Mouse (Mus musculus) pancreas, adult 10 weeks (tissue): ENCODE results near the gene 1110032A03Rik. TPM values are rescaled to one million over a fixed set of nuclear protein-coding genes. Genes with fewer than 3 reads are reported as not detected.

Experiments
- polyA plus RNA-seq: library from polyadenylated mRNA; stranded (reverse); fragments of 350-450 nt; fragmentation: Illumina TruSeq; extraction: RNeasy Lipid Tissue Mini Kit (QIAGEN cat#74804); gene quantifications from one replicate; pipeline ENCODE4 v1.2.3, GENCODE M21; 2015; ENCODE audit warnings: low read depth, low replicate concordance; ENCODE audit not compliant: insufficient read depth

Gene 1110032A03Rik
- polyA plus RNA-seq: 11.6 TPM

GRCm38 (mm10) chr9:50774991-50775612 lies at the start of gene 1110032A03Rik, which contains the start of gene Alg9:
TSS of gene 1110032A03Rik (minus strand) at chr9:50775520.
TSS of gene Alg9 (plus strand) at chr9:50775019.

GRCm38 (mm10) chr9:50768107-50769002 lies 7.0 kb downstream of the 1110032A03Rik start, which contains the start of gene Fdxacb1:
TSS of gene Fdxacb1 (plus strand) at chr9:50768236.

GRCm38 (mm10) chr9:50752054-50752602 lies 23.2 kb downstream of the 1110032A03Rik start, which contains the start of gene Hspb2:
TSS of gene Hspb2 (minus strand) at chr9:50752354.

GRCm38 (mm10) chr9:50751323-50751722 lies 24.0 kb downstream of the 1110032A03Rik start, which contains the start of gene Cryab:
TSS of gene Cryab (plus strand) at chr9:50751325.

GRCm38 (mm10) chr9:50746214-50746677 lies 29.1 kb downstream of the 1110032A03Rik start, which contains the start of gene 2310030G06Rik:
TSS of gene 2310030G06Rik (minus strand) at chr9:50746536.

GRCm38 (mm10) chr9:50738914-50739870 lies 36.1 kb downstream of the 1110032A03Rik start, which contains the start of gene Dixdc1:
TSS of gene Dixdc1 (minus strand) at chr9:50739517.

Other genes with a start within 250 kb of the 1110032A03Rik start
- gene Pts, start 246.8 kb downstream of the 1110032A03Rik start, polyA plus RNA-seq: 13.8 TPM
- 4.1 TPM for gene Il18, start 220.7 kb downstream of the 1110032A03Rik start, polyA plus RNA-seq
- 0.39 TPM for gene Bco2, start 220.3 kb downstream of the 1110032A03Rik start, polyA plus RNA-seq
- gene Tex12, start 214.2 kb downstream of the 1110032A03Rik start, polyA plus RNA-seq: not detected
- 33.8 TPM for gene Sdhd, start 171.7 kb downstream of the 1110032A03Rik start, polyA plus RNA-seq
- gene Timm8b, start 171.6 kb downstream of the 1110032A03Rik start, polyA plus RNA-seq: 34.4 TPM
- 0.74 TPM for gene Pih1d2, start 158.2 kb downstream of the 1110032A03Rik start, polyA plus RNA-seq
- 5.2 TPM for gene Nkapd1, start 158.1 kb downstream of the 1110032A03Rik start, polyA plus RNA-seq
- 5.9 TPM for gene Dlat, start 115.7 kb downstream of the 1110032A03Rik start, polyA plus RNA-seq
- 4.0 TPM for gene Dixdc1, start 36.0 kb downstream of the 1110032A03Rik start, polyA plus RNA-seq
- gene 2310030G06Rik, start 29.0 kb downstream of the 1110032A03Rik start, polyA plus RNA-seq: 8.6 TPM
- gene Cryab, start 24.2 kb downstream of the 1110032A03Rik start, polyA plus RNA-seq: 37.8 TPM
- 4.5 TPM for gene Hspb2, start 23.2 kb downstream of the 1110032A03Rik start, polyA plus RNA-seq
- 0.90 TPM for gene Fdxacb1, start 7.3 kb downstream of the 1110032A03Rik start, polyA plus RNA-seq
- 6.7 TPM for gene Alg9, start 501 bp downstream of the 1110032A03Rik start, polyA plus RNA-seq
- 4.9 TPM for gene Ppp2r1b, start 69.8 kb upstream of the 1110032A03Rik start, polyA plus RNA-seq
- 5.4 TPM for gene Sik2, start 233.6 kb upstream of the 1110032A03Rik start, polyA plus RNA-seq